Mouse (Mus musculus): ENCODE results near the gene Olfr228.

GRCm38 (mm10) chr2:86530991-86531390, 43.8 kb upstream of the Olfr228 start:
- no peak for TF ChIP-seq POLR2A (IDR thresholded peaks at IDR 0.05; ENCODE audit: extremely low read depth, insufficient read depth, low read length)
- no peak for TF ChIP-seq CTCF (IDR thresholded peaks at IDR 0.05; ENCODE audit: extremely low read depth, insufficient read depth, low read length)
